ENCODE assay signal across 8 mouse cellular contexts in the genomic region with DNA sequence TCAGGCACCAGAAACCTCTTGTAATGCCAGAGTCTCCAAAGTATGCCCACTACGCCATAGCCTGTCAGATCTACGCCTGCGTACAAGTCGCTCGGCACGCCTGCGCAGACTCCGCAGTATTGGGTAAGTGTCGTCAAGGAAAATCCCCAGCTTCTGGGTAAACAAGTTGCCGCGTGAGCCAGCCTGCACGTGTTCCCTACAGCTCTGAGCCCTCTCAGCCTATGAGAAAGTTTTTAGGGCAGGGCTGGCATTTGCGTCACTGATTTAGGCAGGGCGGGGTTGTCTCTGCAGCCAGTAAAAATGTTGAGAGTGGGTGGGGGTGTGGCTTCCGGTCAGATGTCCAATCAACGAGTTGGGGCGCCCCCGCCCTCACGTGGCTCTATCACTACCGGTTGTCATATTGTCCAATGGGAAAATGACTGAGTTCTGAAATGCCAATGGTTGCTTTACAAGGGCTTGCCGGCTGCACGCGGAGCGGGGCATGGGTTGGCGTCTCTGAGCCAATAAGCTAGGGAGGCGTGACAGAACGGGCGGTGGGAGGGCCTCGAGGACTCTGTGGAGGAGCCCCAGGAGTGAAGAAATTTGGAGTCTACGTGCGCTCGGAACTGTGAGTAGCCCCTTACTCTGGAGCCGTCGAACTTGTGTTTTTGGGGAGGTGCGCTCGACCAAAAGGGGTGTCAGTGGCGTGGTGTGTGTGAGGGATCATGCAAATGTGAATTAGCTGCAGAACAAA. TPM values are rescaled to one million over a fixed set of nuclear protein-coding genes. Genes with fewer than 3 reads are reported as not detected.
A peak's percentile ranks its signal among the peaks of the same experiment; 100 is the strongest.
DNase-seq lines count a peak whose midpoint lies in the region; ATAC-seq lines count a peak whose summit lies in the region.

A gene (plus strand): TSS at position 521 of the 733 bp plus-strand sequence.

- peaks cover 29% of the 10 kb centered on the region for H3K36me3 ChIP-seq in hindbrain, embryonic 10.5 days

- peak; percentile 98 for DNase-seq in MN1 (ENCODE audit: low spot score)
- DNase-seq in cerebellum, adult 9-10 months: peak; percentile 100
- DNase-seq in hindbrain, embryonic 10.5 days (ENCODE audit: low spot score): peak; percentile 99
- DNase-seq in layer of hippocampus, postnatal 10 days (ENCODE audit: low spot score in 2 of 2): peak; percentile 97
- peak; percentile 100 for DNase-seq in lung, postnatal 10 days
- DNase-seq in ovary, postnatal 36 days (ENCODE audit: low spot score): peak; percentile 97
- peak; percentile 98 for DNase-seq in thymus, postnatal 25 days

- peak within 1 kb of the TSS; percentile 77 for H3K27ac ChIP-seq in hindbrain, embryonic 10.5 days

- no peaks in the 10 kb centered on the region for H3K9me3 ChIP-seq in hindbrain, embryonic 10.5 days

- peak within 1 kb of the TSS; percentile 71 for H3K4me3 ChIP-seq in hindbrain, embryonic 10.5 days

- whole genome bisulfite sequencing in hindbrain, embryonic 10.5 days: under 1% methylated on average over 37 of the region's 37 CpGs

- no peaks in the 10 kb centered on the region for H3K27me3 ChIP-seq in hindbrain, embryonic 10.5 days (ENCODE audit: insufficient read depth, poor library complexity, severe bottlenecking)

- peak; percentile 58 for ATAC-seq in frontal cortex, adult (ENCODE audit: low TSS enrichment)

- peaks cover 73% of the 10 kb centered on the region for H3K4me1 ChIP-seq in hindbrain, embryonic 10.5 days (replicated peaks)

RNA-seq across cellular contexts. Expression of the gene that starts here (rescaled TPM):
- 7.8 and 9.8 TPM in 2 replicates for polyA plus RNA-seq in hindbrain, embryonic 10.5 days (2016; fragmentation: Nextera tagmentation; extraction: Ambion mirVana)
- total RNA-seq in layer of hippocampus, postnatal 10 days (2021): 10 to 100 TPM; 54.4 to 67.2 TPM

Comparison
In these comparisons a context has a peak if more than half of its experiments do, and no peak if none do; other contexts are left out.
1. Peak in every context shown above with its lines: DNase-seq, ATAC-seq, H3K4me3 ChIP-seq and H3K27ac ChIP-seq.